Mouse (Mus musculus): ENCODE data around the gene Igsf21.

The Igsf21 gene

GRCm38 (mm10) chr4:140104795-140105194 lies 141.8 kb downstream of the Igsf21 start:
- ChIA-PET CTCF (interaction anchor here in 3 of 4 experiments (0.5 to 1.9 kb wide), 5 partner anchors 11 to 600 kb away, joined by 3 to 7 read pairs (median 3); no protein-coding TSS in a partner anchor), POLR2A (interaction anchor here in 3 of 4 experiments (0.6 to 3.7 kb wide), 14 partner anchors 9 to 533 kb away, joined by 3 to 14 read pairs (median 3); partner anchors contain the start of gene Klhdc7a (in 1 of the 3))

GRCm38 (mm10) chr4:140103341-140104027 lies 143.1 kb downstream of the Igsf21 start:
- CTCF ChIA-PET: interaction anchor here (0.5 to 2.7 kb wide), 18 partner anchors 8 to 570 kb away, joined by 3 to 24 read pairs (median 4); no protein-coding TSS in a partner anchor
- POLR2A ChIA-PET: interaction anchor here in 3 of 4 experiments (0.6 to 3.7 kb wide), 23 partner anchors 9 to 434 kb away, joined by 3 to 14 read pairs (median 4); partner anchors contain the start of genes Igsf21 (in 1 of the 3) and Klhdc7a (in 1 of the 3)

- CTCF ChIA-PET: interaction anchor here (0.5 to 2.7 kb wide), 29 partner anchors 9 to 407 kb away, joined by 3 to 24 read pairs (median 5); no protein-coding TSS in a partner anchor
- POLR2A ChIA-PET: interaction anchor here in 3 of 4 experiments (0.6 to 2.3 kb wide), 23 partner anchors 8 to 542 kb away, joined by 3 to 7 read pairs (median 4); partner anchors contain the start of genes Igsf21 (in 1 of the 3) and Klhdc7a (in 1 of the 3)
Measured at GRCm38 (mm10) chr4:140102581-140103200, 143.9 kb downstream of the Igsf21 start.

GRCm38 (mm10) chr4:140101106-140101505 lies 145.5 kb downstream of the Igsf21 start:
- CTCF ChIA-PET: interaction anchor here (0.5 to 2.7 kb wide), 71 partner anchors 8 to 1507 kb away, joined by 3 to 24 read pairs (median 4); no protein-coding TSS in a partner anchor
- POLR2A ChIA-PET: interaction anchor here in 3 of 4 experiments (0.7 to 2.0 kb wide), 9 partner anchors 9 to 543 kb away, joined by 3 to 7 read pairs (median 4); no protein-coding TSS in a partner anchor

- POLR2A ChIA-PET: interaction anchor here in 2 of 4 experiments (1.0 to 1.4 kb wide), 4 partner anchors 12 to 53 kb away, joined by 3 to 4 read pairs (median 4); no protein-coding TSS in a partner anchor
Measured at GRCm38 (mm10) chr4:140100141-140100540, 146.4 kb downstream of the Igsf21 start.

GRCm38 (mm10) chr4:140096283-140096682 lies 150.3 kb downstream of the Igsf21 start:
- POLR2A ChIA-PET: no interaction called here
- CTCF ChIA-PET: interaction anchor here in 1 of 4 experiments (0.8 kb wide), 1 partner anchor 45 kb away, joined by 3 read pairs; no protein-coding TSS in a partner anchor

More at GRCm38 (mm10) chr4:140100141-140100540, 146.4 kb downstream of the Igsf21 start:
- CTCF ChIA-PET: interaction anchor here (0.6 to 2.1 kb wide), 49 partner anchors 9 to 430 kb away, joined by 3 to 10 read pairs (median 3); no protein-coding TSS in a partner anchor

GRCm38 (mm10) chr4:140094835-140095234 lies 151.7 kb downstream of the Igsf21 start:
- POLR2A ChIA-PET: interaction anchor here in 2 of 4 experiments (0.6 to 1.5 kb wide), 4 partner anchors 8 to 1122 kb away, joined by 3 to 5 read pairs (median 3); no protein-coding TSS in a partner anchor
- CTCF ChIA-PET: interaction anchor here in 2 of 4 experiments (0.6 to 1.7 kb wide), 8 partner anchors 9 to 388 kb away, joined by 3 to 4 read pairs (median 3); no protein-coding TSS in a partner anchor

GRCm38 (mm10) chr4:140092367-140092766 lies 154.2 kb downstream of the Igsf21 start:
- POLR2A ChIA-PET: interaction anchor here in 1 of 4 experiments (0.7 to 1.1 kb wide), 3 partner anchors 9 to 76 kb away, joined by 3 to 4 read pairs (median 3); no protein-coding TSS in a partner anchor
- CTCF ChIA-PET: interaction anchor here in 3 of 4 experiments (0.5 to 1.9 kb wide), 3 partner anchors 8 to 28 kb away, joined by 3 to 6 read pairs (median 3); no protein-coding TSS in a partner anchor

GRCm38 (mm10) chr4:140091693-140092092 lies 154.9 kb downstream of the Igsf21 start:
- CTCF ChIA-PET: interaction anchor here in 2 of 4 experiments (0.7 to 1.9 kb wide), 3 partner anchors 8 to 449 kb away, joined by 4 to 6 read pairs (median 5); no protein-coding TSS in a partner anchor
- POLR2A ChIA-PET: interaction anchor here in 1 of 4 experiments (0.7 to 1.1 kb wide), 3 partner anchors 10 to 76 kb away, joined by 3 to 4 read pairs (median 3); no protein-coding TSS in a partner anchor

- ChIA-PET POLR2A (no interaction called here), CTCF (interaction anchor here in 3 of 4 experiments (0.9 to 2.6 kb wide), 7 partner anchors 10 to 56 kb away, joined by 3 to 19 read pairs (median 4); no protein-coding TSS in a partner anchor)
Measured at GRCm38 (mm10) chr4:140089676-140090075, 156.9 kb downstream of the Igsf21 start.

GRCm38 (mm10) chr4:140088711-140089440 lies 157.7 kb downstream of the Igsf21 start:
- POLR2A ChIA-PET: interaction anchor here in 1 of 4 experiments (0.6 to 1.0 kb wide), 2 partner anchors 19 to 85 kb away, joined by 3 read pairs; no protein-coding TSS in a partner anchor

GRCm38 (mm10) chr4:140086192-140086591 lies 160.4 kb downstream of the Igsf21 start:
- CTCF ChIA-PET: interaction anchor here in 3 of 4 experiments (0.5 to 1.4 kb wide), 7 partner anchors 8 to 48 kb away, joined by 3 to 6 read pairs (median 3); no protein-coding TSS in a partner anchor
- POLR2A ChIA-PET: interaction anchor here in 2 of 4 experiments (0.7 to 1.2 kb wide), 5 partner anchors 16 to 379 kb away, joined by 3 to 6 read pairs (median 4); no protein-coding TSS in a partner anchor

More at GRCm38 (mm10) chr4:140088711-140089440, 157.7 kb downstream of the Igsf21 start:
- CTCF ChIA-PET: interaction anchor here (0.6 to 2.6 kb wide), 15 partner anchors 9 to 599 kb away, joined by 3 to 19 read pairs (median 6); no protein-coding TSS in a partner anchor

- CTCF ChIA-PET: interaction anchor here in 2 of 4 experiments (0.6 to 1.2 kb wide), 3 partner anchors 55 to 109 kb away, joined by 4 to 7 read pairs (median 5); no protein-coding TSS in a partner anchor
- POLR2A ChIA-PET: interaction anchor here in 1 of 4 experiments (0.5 to 1.4 kb wide), 2 partner anchors 15 to 82 kb away, joined by 4 to 6 read pairs; no protein-coding TSS in a partner anchor
Measured at GRCm38 (mm10) chr4:140084521-140085011, 162.0 kb downstream of the Igsf21 start.

GRCm38 (mm10) chr4:140084064-140084463 lies 162.5 kb downstream of the Igsf21 start:
- POLR2A ChIA-PET: interaction anchor here in 1 of 4 experiments (1.4 kb wide), 1 partner anchor 15 kb away, joined by 6 read pairs; no protein-coding TSS in a partner anchor
- CTCF ChIA-PET: interaction anchor here in 2 of 4 experiments (0.6 to 1.2 kb wide), 3 partner anchors 54 to 108 kb away, joined by 4 to 7 read pairs (median 5); no protein-coding TSS in a partner anchor

GRCm38 (mm10) chr4:140078416-140078815 lies 168.2 kb downstream of the Igsf21 start:
- POLR2A ChIA-PET: no interaction called here
- CTCF ChIA-PET: interaction anchor here in 2 of 4 experiments (1.1 to 1.5 kb wide), 2 partner anchors 23 to 45 kb away, joined by 3 to 5 read pairs; no protein-coding TSS in a partner anchor

GRCm38 (mm10) chr4:140077615-140078014 lies 169.0 kb downstream of the Igsf21 start:
- CTCF ChIA-PET: interaction anchor here (0.6 to 1.5 kb wide), 4 partner anchors 21 to 497 kb away, joined by 3 to 5 read pairs (median 4); no protein-coding TSS in a partner anchor
- POLR2A ChIA-PET: no interaction called here
